Mouse (Mus musculus): Measurements from ENCODE around the gene Lrrk1. TPM values are rescaled to one million over a fixed set of nuclear protein-coding genes. Genes with fewer than 3 reads are reported as not detected.

Gene Lrrk1
- polyA plus RNA-seq, 1 experiment from 2014 or later: 10.2 TPM

GRCm38 (mm10) chr7:66249020-66249419 is 139.1 kb downstream of the Lrrk1 start:
- Histone ChIP-seq H3K4me1 (peaks cover 16% of the 10 kb centered on the region), H3K27ac (peak overlapping the region; percentile 64; the same call in 1 of the 2 replicates), H3K27me3 (ENCODE audit: low read depth, poor library complexity, severe bottlenecking) (no peaks in the 10 kb centered on the region), H3K36me3 (no peaks in the 10 kb centered on the region), H3K4me3 (no peak overlapping the region), H3K9me3 (replicated peaks) (no peaks in the 10 kb centered on the region)
- no peak for DNase-seq (ENCODE audit: low spot score)
- WGBS: 56% methylated on average over 2 of the region's 2 CpGs

- Histone ChIP-seq H3K4me1 (peaks cover 16% of the 10 kb centered on the region), H3K27ac (no peak overlapping the region), H3K27me3 (ENCODE audit: low read depth, poor library complexity, severe bottlenecking) (no peaks in the 10 kb centered on the region), H3K9me3 (replicated peaks) (no peaks in the 10 kb centered on the region), H3K36me3 (no peaks in the 10 kb centered on the region), H3K4me3 (no peak overlapping the region)
- DNase-seq (ENCODE audit: low spot score): no peak
Measured at GRCm38 (mm10) chr7:66248270-66248669, 139.9 kb downstream of the Lrrk1 start.

- H3K4me1 ChIP-seq: peaks cover 16% of the 10 kb centered on the region
- H3K9me3 ChIP-seq (replicated peaks): no peaks in the 10 kb centered on the region
- no peaks in the 10 kb centered on the region for H3K36me3 ChIP-seq
- WGBS: 76% methylated on average over 12 of the region's 12 CpGs
- H3K27me3 ChIP-seq (ENCODE audit: low read depth, poor library complexity, severe bottlenecking): no peaks in the 10 kb centered on the region
- DNase-seq (ENCODE audit: low spot score): no peak
- no peak overlapping the region for H3K4me3 ChIP-seq
- peak overlapping the region; percentile 57 for H3K27ac ChIP-seq
Measured at GRCm38 (mm10) chr7:66247274-66248021, 140.7 kb downstream of the Lrrk1 start.

- WGBS: 85% methylated on average over 11 of the region's 11 CpGs
- DNase-seq (ENCODE audit: low spot score): no peak
Measured at GRCm38 (mm10) chr7:66246716-66247235, 141.4 kb downstream of the Lrrk1 start.

GRCm38 (mm10) chr7:66245646-66246045 is 142.5 kb downstream of the Lrrk1 start:
- 87% methylated on average over 5 of the region's 5 CpGs for WGBS
- H3K36me3 ChIP-seq: no peaks in the 10 kb centered on the region
- no peaks in the 10 kb centered on the region for H3K9me3 ChIP-seq (replicated peaks)
- no peak overlapping the region for H3K27ac ChIP-seq
- no peak for DNase-seq (ENCODE audit: low spot score)
- H3K27me3 ChIP-seq (ENCODE audit: low read depth, poor library complexity, severe bottlenecking): no peaks in the 10 kb centered on the region
- H3K4me3 ChIP-seq: no peak overlapping the region
- H3K4me1 ChIP-seq: peaks cover 16% of the 10 kb centered on the region

More at GRCm38 (mm10) chr7:66246716-66247235, 141.4 kb downstream of the Lrrk1 start:
- Histone ChIP-seq H3K36me3 (no peaks in the 10 kb centered on the region), H3K27ac (peak overlapping the region; percentile 31; the same call in 1 of the 2 replicates), H3K4me1 (peaks cover 16% of the 10 kb centered on the region), H3K9me3 (replicated peaks) (no peaks in the 10 kb centered on the region), H3K27me3 (ENCODE audit: low read depth, poor library complexity, severe bottlenecking) (no peaks in the 10 kb centered on the region), H3K4me3 (no peak overlapping the region)

- Histone ChIP-seq H3K4me1 (peaks cover 13% of the 10 kb centered on the region), H3K36me3 (no peaks in the 10 kb centered on the region), H3K27me3 (ENCODE audit: low read depth, poor library complexity, severe bottlenecking) (no peaks in the 10 kb centered on the region), H3K27ac (no peak overlapping the region), H3K4me3 (no peak overlapping the region), H3K9me3 (replicated peaks) (no peaks in the 10 kb centered on the region)
- WGBS: 81% methylated on average over 7 of the region's 7 CpGs
- DNase-seq (ENCODE audit: low spot score): no peak
Measured at GRCm38 (mm10) chr7:66243766-66244325, 144.3 kb downstream of the Lrrk1 start.

- WGBS: 86% methylated on average over 4 of the region's 4 CpGs
- Histone ChIP-seq H3K9me3 (replicated peaks) (no peaks in the 10 kb centered on the region), H3K27me3 (ENCODE audit: low read depth, poor library complexity, severe bottlenecking) (no peaks in the 10 kb centered on the region), H3K36me3 (no peaks in the 10 kb centered on the region), H3K4me3 (no peak overlapping the region), H3K4me1 (peaks cover 3% of the 10 kb centered on the region; the same call in 1 of the 2 replicates), H3K27ac (no peak overlapping the region)
- no peak for DNase-seq (ENCODE audit: low spot score)
Measured at GRCm38 (mm10) chr7:66241855-66242412, 146.2 kb downstream of the Lrrk1 start.

GRCm38 (mm10) chr7:66238157-66238556 is 150.0 kb downstream of the Lrrk1 start:
- Histone ChIP-seq H3K9me3 (replicated peaks) (no peaks in the 10 kb centered on the region), H3K27ac (no peak overlapping the region), H3K27me3 (ENCODE audit: low read depth, poor library complexity, severe bottlenecking) (no peaks in the 10 kb centered on the region), H3K4me1 (peaks cover 11% of the 10 kb centered on the region), H3K4me3 (no peak overlapping the region), H3K36me3 (no peaks in the 10 kb centered on the region)
- DNase-seq (ENCODE audit: low spot score): no peak
- WGBS: 96% methylated on average over 3 of the region's 3 CpGs

- Histone ChIP-seq H3K36me3 (no peaks in the 10 kb centered on the region), H3K27ac (peak overlapping the region; percentile 56; the same call in 1 of the 2 replicates), H3K4me1 (peaks cover 44% of the 10 kb centered on the region), H3K27me3 (ENCODE audit: low read depth, poor library complexity, severe bottlenecking) (no peaks in the 10 kb centered on the region), H3K4me3 (no peak overlapping the region), H3K9me3 (replicated peaks) (no peaks in the 10 kb centered on the region)
- 77% methylated on average over 6 of the region's 6 CpGs for WGBS
- DNase-seq (ENCODE audit: low spot score): no peak
Measured at GRCm38 (mm10) chr7:66233947-66234516, 154.1 kb downstream of the Lrrk1 start.

GRCm38 (mm10) chr7:66233141-66233946 is 154.8 kb downstream of the Lrrk1 start:
- H3K4me1 ChIP-seq: peaks cover 48% of the 10 kb centered on the region

GRCm38 (mm10) chr7:66231861-66232260 is 156.3 kb downstream of the Lrrk1 start:
- no peak for DNase-seq (ENCODE audit: low spot score)
- no peaks in the 10 kb centered on the region for H3K9me3 ChIP-seq (replicated peaks)
- peak overlapping the region; percentile 90 for H3K27ac ChIP-seq
- peaks cover 48% of the 10 kb centered on the region for H3K4me1 ChIP-seq
- H3K27me3 ChIP-seq (ENCODE audit: low read depth, poor library complexity, severe bottlenecking): no peaks in the 10 kb centered on the region
- H3K36me3 ChIP-seq: no peaks in the 10 kb centered on the region
- H3K4me3 ChIP-seq: no peak overlapping the region
- 98% methylated on average over 4 of the region's 4 CpGs for WGBS

More at GRCm38 (mm10) chr7:66233141-66233946, 154.8 kb downstream of the Lrrk1 start:
- DNase-seq (ENCODE audit: low spot score): no peak
- Histone ChIP-seq H3K27me3 (ENCODE audit: low read depth, poor library complexity, severe bottlenecking) (no peaks in the 10 kb centered on the region), H3K4me3 (no peak overlapping the region), H3K27ac (peak overlapping the region; percentile 56), H3K9me3 (replicated peaks) (no peaks in the 10 kb centered on the region), H3K36me3 (no peaks in the 10 kb centered on the region)
- WGBS: 71% methylated on average over 4 of the region's 4 CpGs
